Mouse (Mus musculus): Measurements from ENCODE around the gene Sag. TPM values are rescaled to one million over a fixed set of nuclear protein-coding genes. Genes with fewer than 3 reads are reported as not detected.

Sag gene
- polyA plus RNA-seq, 1 experiment = 0.80 TPM

GRCm38 (mm10) chr1:87837018-87837417, 33.5 kb downstream of the Sag start:
- no peak overlapping the region for H3K4me3 ChIP-seq (replicated peaks; ENCODE audit: insufficient read depth, low read depth, low read length)
- no peak for TF ChIP-seq CTCF (IDR thresholded peaks at IDR 0.05; ENCODE audit: borderline replicate concordance, insufficient read depth, low read depth, low read length)
- TF ChIP-seq POLR2A (IDR thresholded peaks at IDR 0.05; ENCODE audit: borderline replicate concordance, insufficient read depth, low read length) = no peak
- WGBS = 59% methylated on average over 5 of the region's 5 CpGs
- no peaks in the 10 kb centered on the region for H3K27me3 ChIP-seq (ENCODE audit: control insufficient read depth, insufficient read depth, low read length)
- no peak overlapping the region for H3K27ac ChIP-seq (ENCODE audit: insufficient read depth, low read length)
- DNase-seq = no peak
- H3K4me1 ChIP-seq (ENCODE audit: control insufficient read depth, insufficient read depth, low read length) = no peaks in the 10 kb centered on the region

DNA sequence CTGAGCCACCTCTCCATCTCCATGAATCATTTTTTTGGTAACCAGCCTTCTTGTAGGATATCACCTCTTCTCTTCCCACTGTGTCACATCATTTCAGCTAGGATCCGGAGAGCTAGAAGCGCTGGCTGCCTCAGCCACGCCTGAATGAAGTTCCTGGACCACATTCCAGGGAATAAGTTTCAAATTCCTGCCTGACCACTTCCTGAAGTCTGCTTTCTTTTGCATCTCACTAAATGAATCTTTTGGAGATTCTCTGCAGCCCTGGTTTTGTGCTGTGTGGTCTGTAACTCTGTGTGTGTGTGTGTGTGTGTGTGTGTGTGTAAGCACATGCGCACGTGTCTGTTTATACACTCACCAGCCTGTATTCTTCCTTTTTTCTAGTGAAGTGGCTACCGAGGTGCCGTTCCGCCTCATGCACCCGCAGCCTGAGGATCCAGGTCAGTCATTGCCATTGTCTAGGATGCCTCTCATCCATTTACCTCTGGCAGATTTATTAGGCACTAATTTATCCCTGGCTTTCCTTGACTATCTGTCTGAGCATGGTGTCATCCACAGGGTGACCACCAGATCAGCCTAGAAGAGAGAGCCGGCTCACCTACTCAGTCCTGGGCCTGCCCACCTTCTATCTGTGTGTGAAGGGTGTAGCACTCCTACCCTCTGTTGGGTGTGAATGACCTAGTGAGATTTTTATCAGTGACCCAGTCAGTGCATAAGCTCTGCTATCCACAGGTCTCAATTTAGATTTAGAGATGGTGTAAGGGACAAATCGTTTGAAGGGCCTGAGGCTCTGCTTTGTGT, 37.1 kb downstream of the Sag start:
- TF ChIP-seq CTCF (IDR thresholded peaks at IDR 0.05; ENCODE audit: borderline replicate concordance, insufficient read depth, low read depth, low read length) (no peak), POLR2A (IDR thresholded peaks at IDR 0.05; ENCODE audit: borderline replicate concordance, insufficient read depth, low read length) (no peak)
- H3K4me3 ChIP-seq (replicated peaks; ENCODE audit: insufficient read depth, low read depth, low read length) = no peak overlapping the region
- WGBS = 81% methylated on average over 11 of the region's 11 CpGs

GRCm38 (mm10) chr1:87846801-87847474, 43.5 kb downstream of the Sag start:
- TF ChIP-seq CTCF (IDR thresholded peaks at IDR 0.05; ENCODE audit: borderline replicate concordance, insufficient read depth, low read depth, low read length) (no peak), POLR2A (IDR thresholded peaks at IDR 0.05; ENCODE audit: borderline replicate concordance, insufficient read depth, low read length) (no peak)
- DNase-seq = no peak
- WGBS = 15% methylated on average over 2 of the region's 2 CpGs
- H3K27ac ChIP-seq (ENCODE audit: insufficient read depth, low read length) = no peak overlapping the region
- H3K4me3 ChIP-seq (replicated peaks; ENCODE audit: insufficient read depth, low read depth, low read length) = no peak overlapping the region
- no peaks in the 10 kb centered on the region for H3K27me3 ChIP-seq (ENCODE audit: control insufficient read depth, insufficient read depth, low read length)
- H3K4me1 ChIP-seq (ENCODE audit: control insufficient read depth, insufficient read depth, low read length) = peaks cover 13% of the 10 kb centered on the region

More for the DNA sequence above, 37.1 kb downstream of the Sag start:
- H3K27me3 ChIP-seq (ENCODE audit: control insufficient read depth, insufficient read depth, low read length) = no peaks in the 10 kb centered on the region
- no peaks in the 10 kb centered on the region for H3K4me1 ChIP-seq (ENCODE audit: control insufficient read depth, insufficient read depth, low read length)
- no peak for DNase-seq
- no peak overlapping the region for H3K27ac ChIP-seq (ENCODE audit: insufficient read depth, low read length)

DNA sequence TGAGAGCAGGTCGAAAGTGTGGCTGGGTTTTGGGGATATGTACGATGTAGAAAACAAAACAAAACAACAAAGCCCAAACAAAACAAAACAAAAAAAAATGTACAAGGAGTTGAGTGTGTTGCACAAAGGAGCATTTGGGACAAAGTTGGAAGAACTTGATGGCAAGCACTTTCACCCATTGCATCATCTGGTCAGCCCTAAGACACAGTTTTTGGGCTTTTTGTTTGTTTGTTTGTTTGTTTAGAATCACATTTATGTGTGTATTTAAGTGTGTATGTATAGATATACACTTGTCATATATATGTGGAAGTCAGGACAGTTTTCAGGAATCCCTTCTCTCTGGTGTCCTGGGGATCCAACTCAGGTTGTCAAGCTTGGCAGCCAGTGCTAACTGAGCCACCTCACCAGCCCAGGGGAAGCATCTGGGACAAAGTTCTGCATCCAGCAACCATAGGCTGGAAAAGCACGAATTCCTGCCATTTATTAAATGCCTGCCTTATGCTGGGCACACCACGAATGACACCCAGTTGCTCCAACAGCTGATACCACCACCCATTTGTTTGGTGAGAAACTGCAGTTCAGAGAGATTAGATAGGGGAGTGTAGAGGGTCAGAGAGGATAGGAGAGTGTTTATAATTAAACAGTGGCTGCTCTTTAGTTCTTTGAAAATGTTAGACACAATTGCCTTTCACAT, 44.1 kb downstream of the Sag start:
- H3K27me3 ChIP-seq (ENCODE audit: control insufficient read depth, insufficient read depth, low read length) = no peaks in the 10 kb centered on the region
- peaks cover 13% of the 10 kb centered on the region for H3K4me1 ChIP-seq (ENCODE audit: control insufficient read depth, insufficient read depth, low read length)
- DNase-seq = no peak
- H3K4me3 ChIP-seq (replicated peaks; ENCODE audit: insufficient read depth, low read depth, low read length) = no peak overlapping the region
- 59% methylated on average over 4 of the region's 4 CpGs for WGBS
- H3K27ac ChIP-seq (ENCODE audit: insufficient read depth, low read length) = no peak overlapping the region
- TF ChIP-seq CTCF (IDR thresholded peaks at IDR 0.05; ENCODE audit: borderline replicate concordance, insufficient read depth, low read depth, low read length) (no peak), POLR2A (IDR thresholded peaks at IDR 0.05; ENCODE audit: borderline replicate concordance, insufficient read depth, low read length) (no peak)

- H3K27ac ChIP-seq (ENCODE audit: insufficient read depth, low read length) = no peak overlapping the region
- TF ChIP-seq CTCF (IDR thresholded peaks at IDR 0.05; ENCODE audit: borderline replicate concordance, insufficient read depth, low read depth, low read length) (no peak), POLR2A (IDR thresholded peaks at IDR 0.05; ENCODE audit: borderline replicate concordance, insufficient read depth, low read length) (no peak)
- H3K27me3 ChIP-seq (ENCODE audit: control insufficient read depth, insufficient read depth, low read length) = no peaks in the 10 kb centered on the region
- H3K4me3 ChIP-seq (replicated peaks; ENCODE audit: insufficient read depth, low read depth, low read length) = no peak overlapping the region
- H3K4me1 ChIP-seq (ENCODE audit: control insufficient read depth, insufficient read depth, low read length) = peaks cover 13% of the 10 kb centered on the region
- peak; percentile 32 to 41 for DNase-seq
- 30% methylated on average over 11 of the region's 11 CpGs for WGBS
These were observed 44.9 kb downstream of the Sag start for GRCm38 (mm10) chr1:87848237-87848996.

GRCm38 (mm10) chr1:87849278-87849677, 45.8 kb downstream of the Sag start:
- no peak for TF ChIP-seq POLR2A (IDR thresholded peaks at IDR 0.05; ENCODE audit: borderline replicate concordance, insufficient read depth, low read length)
- peaks cover 13% of the 10 kb centered on the region for H3K4me1 ChIP-seq (ENCODE audit: control insufficient read depth, insufficient read depth, low read length)
- H3K4me3 ChIP-seq (replicated peaks; ENCODE audit: insufficient read depth, low read depth, low read length) = no peak overlapping the region
- no peaks in the 10 kb centered on the region for H3K27me3 ChIP-seq (ENCODE audit: control insufficient read depth, insufficient read depth, low read length)
- H3K27ac ChIP-seq (ENCODE audit: insufficient read depth, low read length) = no peak overlapping the region
- 70% methylated on average over 5 of the region's 5 CpGs for WGBS
- DNase-seq = no peak

DNA sequence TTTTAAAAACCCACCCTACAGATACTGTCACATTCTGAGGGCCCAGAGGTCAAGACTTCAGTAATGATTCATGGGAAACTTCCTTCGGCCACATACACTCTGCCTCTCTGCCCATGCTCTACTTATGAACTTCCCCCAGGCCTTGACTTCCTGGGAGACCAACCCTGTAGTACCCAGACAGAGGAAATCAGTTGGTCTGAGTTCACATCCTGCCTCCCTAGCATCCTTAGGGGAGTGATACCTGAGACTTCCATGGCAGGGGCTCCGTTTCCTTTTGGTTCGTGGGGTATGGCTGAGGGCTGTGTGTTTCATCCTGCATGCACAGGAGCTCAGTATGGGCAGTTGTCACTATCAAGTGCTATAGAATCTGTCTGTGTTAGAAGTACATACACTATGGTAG, 47.9 kb downstream of the Sag start:
- Histone ChIP-seq H3K4me3 (replicated peaks; ENCODE audit: insufficient read depth, low read depth, low read length) (no peak overlapping the region), H3K27me3 (ENCODE audit: control insufficient read depth, insufficient read depth, low read length) (no peaks in the 10 kb centered on the region), H3K4me1 (ENCODE audit: control insufficient read depth, insufficient read depth, low read length) (peaks cover 13% of the 10 kb centered on the region), H3K27ac (ENCODE audit: insufficient read depth, low read length) (no peak overlapping the region)
- no peak for TF ChIP-seq POLR2A (IDR thresholded peaks at IDR 0.05; ENCODE audit: borderline replicate concordance, insufficient read depth, low read length)
- no peak for TF ChIP-seq CTCF (IDR thresholded peaks at IDR 0.05; ENCODE audit: borderline replicate concordance, insufficient read depth, low read depth, low read length)
- 95% methylated on average over 3 of the region's 3 CpGs for WGBS
- DNase-seq = no peak

All from cerebellum, adult 2 months (tissue).